Mouse (Mus musculus): ENCODE measurements around the gene Plekhm2.
A peak's percentile ranks its signal among the peaks of the same experiment; 100 is the strongest.

Gene Plekhm2

GRCm38 (mm10) chr4:141660884-141661283, 3.8 kb downstream of the Plekhm2 start:
- no peak for DNase-seq

- peak; percentile 28 for DNase-seq
Measured at GRCm38 (mm10) chr4:141659739-141660138, 5.0 kb downstream of the Plekhm2 start.

DNA sequence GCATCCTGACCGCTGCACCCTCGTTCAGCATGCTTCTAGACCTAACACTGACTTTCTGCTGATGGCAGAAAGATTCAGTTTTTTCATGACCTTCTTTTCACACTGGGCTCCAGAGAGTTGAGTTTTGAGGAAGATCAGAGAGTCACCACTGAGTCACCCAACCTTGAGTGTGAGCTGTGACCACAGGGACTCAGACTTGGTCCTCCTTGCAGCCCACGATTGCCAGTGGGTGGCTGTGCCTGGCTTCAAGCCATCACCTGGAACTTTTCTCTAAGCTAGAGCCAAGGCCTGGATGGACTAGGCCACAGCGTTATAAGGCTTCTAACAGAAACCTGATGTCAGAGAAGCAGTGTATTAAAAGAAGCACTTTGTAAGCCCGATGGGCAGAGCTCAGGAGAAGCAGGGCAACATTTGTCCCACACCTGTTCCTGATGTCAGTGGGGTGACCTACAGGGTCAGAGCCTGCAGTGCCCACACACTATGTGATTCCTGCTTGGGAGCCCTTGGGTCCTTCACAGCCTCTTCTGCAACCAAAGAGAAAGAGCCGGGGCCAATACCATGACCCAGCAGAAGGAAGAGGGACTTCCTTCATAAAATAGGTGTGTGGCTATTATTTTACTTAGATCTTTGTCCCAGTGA, 5.7 kb downstream of the Plekhm2 start:
- no peak for DNase-seq

DNA sequence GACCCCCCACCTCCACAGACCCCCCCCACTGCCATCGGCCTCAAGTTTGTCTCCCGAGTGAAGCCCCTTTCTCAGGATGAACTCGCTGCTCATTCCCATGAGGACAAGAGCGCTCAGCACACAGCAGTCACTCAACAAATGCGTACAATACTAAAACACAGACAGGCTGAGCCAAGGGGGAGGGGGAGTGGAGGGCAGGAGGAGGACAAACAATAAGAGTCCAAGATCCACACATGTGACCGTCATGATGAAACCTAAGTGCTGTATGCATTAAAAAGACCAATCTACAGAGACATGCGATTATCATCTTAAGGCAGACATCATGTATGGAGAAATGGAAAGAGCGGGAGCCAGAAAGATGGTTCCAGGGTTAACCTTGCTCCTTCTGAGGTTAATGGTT, 7.8 kb downstream of the Plekhm2 start:
- DNase-seq: no peak

- DNase-seq: no peak
Measured at GRCm38 (mm10) chr4:141655908-141656608, 8.6 kb downstream of the Plekhm2 start.

GRCm38 (mm10) chr4:141654509-141654908, 10.2 kb downstream of the Plekhm2 start:
- DNase-seq: no peak

- DNase-seq: no peak
Measured at GRCm38 (mm10) chr4:141653813-141654212, 10.9 kb downstream of the Plekhm2 start.

DNA sequence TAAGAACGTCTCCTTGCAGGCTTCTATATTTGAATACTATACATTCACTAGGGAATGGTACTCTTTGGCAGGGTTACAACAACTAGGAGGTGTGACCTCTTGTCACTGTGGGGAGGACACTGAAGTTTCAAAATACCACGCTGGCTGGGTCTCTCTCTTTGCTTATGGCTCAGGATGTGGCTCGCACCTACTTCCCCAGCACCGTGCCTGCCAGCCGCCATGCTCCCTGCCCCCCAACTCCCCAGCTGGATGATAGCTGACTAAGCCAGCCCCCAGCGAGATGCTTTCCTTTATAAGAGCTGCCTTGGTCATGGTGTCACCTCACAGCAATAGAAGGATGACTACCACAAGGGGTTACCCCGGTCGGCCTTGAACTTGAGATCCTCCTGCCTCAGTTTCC, 11.7 kb downstream of the Plekhm2 start:
- DNase-seq: no peak

- no peak for DNase-seq
Measured at GRCm38 (mm10) chr4:141651944-141652343, 12.8 kb downstream of the Plekhm2 start.

- no peak for DNase-seq
Measured at GRCm38 (mm10) chr4:141651286-141651685, 13.4 kb downstream of the Plekhm2 start.

DNA sequence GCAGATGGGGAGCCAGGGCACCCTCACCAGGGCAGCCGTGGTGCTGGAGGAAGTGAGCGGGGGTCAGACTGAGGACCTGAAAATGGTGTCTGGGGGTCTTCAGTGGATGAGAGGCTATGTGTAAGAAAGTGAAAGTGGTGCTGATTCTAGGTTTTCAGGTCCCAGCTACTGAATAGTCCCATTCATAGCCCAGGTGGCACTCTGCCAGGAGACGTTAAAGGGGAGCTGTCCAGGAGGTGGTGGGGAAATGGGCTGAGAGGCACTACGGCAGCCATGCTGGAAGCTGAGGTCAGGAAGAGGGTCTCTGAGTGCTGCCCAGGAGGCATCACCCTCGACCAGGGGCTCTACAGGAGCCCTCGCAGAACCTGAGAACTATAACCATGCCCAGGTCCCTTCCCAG, 15.5 kb downstream of the Plekhm2 start:
- no peak for DNase-seq

- no peak for DNase-seq
Measured at GRCm38 (mm10) chr4:141648262-141648661, 16.4 kb downstream of the Plekhm2 start.

GRCm38 (mm10) chr4:141647187-141647586, 17.5 kb downstream of the Plekhm2 start:
- DNase-seq: no peak

DNA sequence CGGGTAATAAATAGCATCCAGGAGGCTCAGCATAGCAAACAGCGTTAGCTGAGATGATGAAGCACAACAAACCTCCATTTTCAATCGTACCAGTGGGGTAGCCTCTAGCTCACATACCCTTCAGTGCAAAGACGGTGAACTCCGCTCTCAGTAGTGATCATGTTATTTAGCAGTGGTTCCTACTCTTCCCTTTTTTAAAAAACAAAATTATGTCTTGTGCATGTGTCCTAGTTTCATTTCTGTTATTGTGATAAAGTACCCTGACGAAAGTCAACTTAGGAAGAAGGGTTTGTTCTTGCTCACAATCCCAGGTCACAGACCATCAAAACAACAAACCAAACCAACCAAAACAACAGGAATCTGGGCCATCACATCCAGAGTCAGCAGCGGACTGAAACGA, 18.7 kb downstream of the Plekhm2 start:
- DNase-seq: no peak

- DNase-seq: no peak
Measured at GRCm38 (mm10) chr4:141643118-141643855, 21.4 kb downstream of the Plekhm2 start.

GRCm38 (mm10) chr4:141641961-141642811, 22.5 kb downstream of the Plekhm2 start:
- DNase-seq: no peak

DNA sequence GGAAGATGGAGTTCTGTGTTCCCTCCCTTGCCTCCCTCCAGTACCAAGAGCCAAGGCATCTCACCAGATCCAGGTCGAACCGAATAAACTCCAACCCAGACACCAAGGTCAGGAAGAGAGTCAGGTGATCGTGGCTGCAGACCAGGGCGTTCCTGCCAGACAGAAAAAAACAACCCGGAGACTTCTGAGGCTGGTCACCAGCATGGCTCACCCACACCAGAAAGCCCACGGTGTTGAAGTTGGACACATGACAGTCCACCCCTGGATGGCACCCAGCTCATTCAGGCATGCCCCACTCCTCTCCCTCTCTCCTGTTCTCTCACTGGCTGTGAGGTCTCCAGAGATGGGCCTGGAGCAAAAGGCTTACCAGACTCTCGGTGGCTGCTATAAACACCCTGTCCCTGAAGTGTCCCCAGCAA, 23.3 kb downstream of the Plekhm2 start:
- no peak for DNase-seq

DNA sequence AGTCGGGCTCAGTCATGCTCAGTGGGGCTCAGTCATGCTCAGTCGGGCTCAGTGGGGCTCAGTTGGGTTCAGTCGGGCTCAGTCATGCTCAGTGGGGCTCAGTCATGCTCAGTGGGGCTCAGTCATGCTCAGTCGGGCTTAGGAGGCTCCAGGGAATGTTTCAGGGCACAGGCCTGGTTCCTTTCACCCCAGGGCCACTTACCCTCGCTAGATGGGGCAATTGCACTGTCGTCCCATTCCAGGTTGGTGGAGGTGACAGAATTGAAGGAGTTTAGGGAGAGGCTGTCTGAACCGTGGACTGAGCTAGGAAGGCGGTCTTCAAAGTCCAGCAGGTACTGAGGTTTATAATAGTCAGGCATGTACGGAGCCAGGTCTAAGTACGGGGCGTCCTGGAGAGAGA, 25.2 kb downstream of the Plekhm2 start:
- DNase-seq: no peak

DNA sequence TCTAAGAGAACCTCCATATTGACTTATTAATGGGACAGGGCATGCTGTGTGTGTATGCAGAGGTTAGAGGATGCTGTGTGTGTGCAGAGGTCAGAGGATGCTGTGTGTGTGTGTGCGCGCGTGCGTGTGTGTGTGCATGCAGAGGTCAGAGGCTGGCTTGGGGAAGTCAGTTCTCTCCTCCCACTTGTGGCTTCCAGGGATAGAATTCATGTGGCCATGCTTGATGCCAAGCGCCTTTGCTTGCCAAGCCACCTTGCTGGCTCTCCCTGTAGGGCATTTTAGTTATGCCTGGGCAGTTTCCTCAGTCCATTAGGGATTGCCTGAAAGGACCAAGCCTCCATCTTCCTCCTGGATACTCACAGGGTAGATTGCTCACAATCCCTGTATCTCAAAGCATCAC, 28.0 kb downstream of the Plekhm2 start:
- no peak for DNase-seq

- DNase-seq: no peak
Measured at GRCm38 (mm10) chr4:141635991-141636390, 28.7 kb downstream of the Plekhm2 start.

DNA sequence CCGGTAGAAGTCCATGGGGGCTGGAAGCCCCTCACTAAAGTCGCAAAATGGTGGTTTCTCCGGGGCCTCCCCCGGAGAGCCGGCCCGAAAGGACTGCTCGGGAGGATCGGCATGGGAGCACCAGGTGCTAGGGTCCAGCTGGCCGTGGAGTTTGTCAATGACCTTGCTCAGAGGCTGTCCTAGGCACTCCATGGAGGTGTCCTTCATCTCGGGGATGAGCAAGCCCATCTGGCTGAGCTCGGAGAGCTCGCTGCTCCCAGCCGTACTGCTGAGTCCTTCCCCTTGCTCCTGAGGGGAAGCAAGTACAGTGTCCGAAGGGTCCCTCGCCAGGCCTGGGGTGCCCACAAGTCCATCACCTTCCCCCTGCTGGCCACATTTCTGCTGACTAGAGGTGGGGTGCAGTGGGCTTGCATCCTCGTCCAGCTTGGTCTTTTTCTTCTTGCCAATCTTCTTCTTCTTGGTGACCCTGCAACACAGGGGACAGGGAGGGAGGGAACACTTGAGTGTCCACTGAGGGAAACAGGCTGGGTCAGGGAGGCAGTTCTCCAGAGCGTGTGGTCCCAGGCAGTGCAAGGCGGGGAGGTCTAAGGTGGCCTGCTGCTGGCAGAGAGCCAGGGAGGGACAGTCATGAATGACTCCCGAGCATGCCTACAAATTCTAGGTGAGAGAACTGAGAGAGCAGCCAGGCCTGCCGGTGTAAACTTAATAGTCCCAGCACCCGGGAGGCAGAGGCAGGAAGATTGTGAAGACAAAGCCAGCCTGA, 32.4 kb downstream of the Plekhm2 start:
- DNase-seq: no peak

DNA sequence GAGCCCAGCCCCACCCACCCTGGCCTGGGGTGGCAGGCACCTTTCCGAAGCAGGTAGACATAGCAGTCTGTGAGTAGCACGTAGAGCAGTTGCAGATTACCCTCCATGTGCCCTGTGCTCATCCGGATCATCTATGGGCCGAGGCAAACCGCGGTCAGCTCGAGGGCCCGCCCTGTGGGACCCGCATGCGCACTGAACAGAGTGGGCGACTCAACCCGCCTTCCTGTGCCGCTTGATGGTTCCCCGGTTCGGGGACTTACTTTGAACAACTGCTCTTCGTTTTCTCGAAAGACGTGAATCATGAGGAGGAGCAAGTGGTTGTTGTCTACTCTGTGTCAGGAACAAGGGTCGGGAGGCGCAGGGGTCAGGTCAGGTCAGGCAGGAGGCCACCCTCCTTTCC, 33.4 kb downstream of the Plekhm2 start:
- no peak for DNase-seq

Data from thymus, postnatal 14 days (tissue).